Mouse (Mus musculus) G1E (cell line): ENCODE measurements around the gene Trim80. TPM values are rescaled to one million over a fixed set of nuclear protein-coding genes. Genes with fewer than 3 reads are reported as not detected.

Experiments used
- ATAC-seq: 2 replicates; pipeline ENCODE4 v1.8.0; 2016; ENCODE audit warnings: mild to moderate bottlenecking; ENCODE audit not compliant: insufficient number of reproducible peaks, poor library complexity, low FRiP score, severe bottlenecking; ENCODE audit errors: extremely low read depth
- DNase-seq: peaks from one replicate; pipeline ENCODE4 v3.0.0; 2012; ENCODE audit warnings: low spot score
- H3K27me3 ChIP-seq: 2 replicates; pipeline ENCODE4 v1.6.1; 2012; ENCODE audit warnings: mild to moderate bottlenecking, low read length, inconsistent platforms; ENCODE audit not compliant: insufficient read depth
- H3K36me3 ChIP-seq: replicated peaks from 2 replicates; pipeline ENCODE3; 2012; ENCODE audit warnings: mild to moderate bottlenecking, inconsistent platforms
- H3K4me1 ChIP-seq: 2 replicates; pipeline ENCODE4 v1.6.1; 2012; ENCODE audit warnings: low read depth, low read length, inconsistent platforms, mixed read lengths; ENCODE audit not compliant: insufficient read depth
- H3K4me3 ChIP-seq: 2 replicates; pipeline ENCODE4 v1.5.1; 2012; ENCODE audit warnings: low read depth, mild to moderate bottlenecking, inconsistent platforms, low read length, moderate library complexity, mixed read lengths
- H3K9me3 ChIP-seq: replicated peaks from 2 replicates; pipeline ENCODE4 v1.6.1; 2012; ENCODE audit warnings: inconsistent platforms
- CTCF ChIP-seq: IDR thresholded peaks from 2 replicates; pipeline ENCODE4 v1.5.1; 2012; ENCODE audit warnings: low read depth, low read length, inconsistent platforms, mixed read lengths
- GATA1 ChIP-seq: IDR thresholded peaks from 2 replicates; pipeline ENCODE4 v1.6.1; 2012; ENCODE audit warnings: borderline replicate concordance, low read length, inconsistent platforms, mixed read lengths
- GATA2 ChIP-seq: IDR thresholded peaks from 2 replicates; pipeline ENCODE4 v1.6.1; 2012; ENCODE audit warnings: low read depth, low read length, inconsistent platforms, borderline replicate concordance
- POLR2AphosphoS5 ChIP-seq: IDR thresholded peaks from 2 replicates; pipeline ENCODE4 v1.6.1; 2012; ENCODE audit warnings: low read depth, low read length, inconsistent platforms; ENCODE audit not compliant: insufficient replicate concordance
- TAL1 ChIP-seq: conservative IDR thresholded peaks from 2 replicates; pipeline ENCODE4 v1.6.1; 2012; ENCODE audit warnings: low read depth, low read length, inconsistent platforms, mixed read lengths
- polyA plus RNA-seq: library from polyadenylated mRNA; stranded (reverse); fragments of >175 nt; gene quantifications from 2 replicates; pipeline ENCODE4 v1.2.3, GENCODE M21; 2012
- total RNA-seq, 2 experiments: library from RNA; stranded (forward) in 1 of 2; stranded (reverse) in 1 of 2; fragments of 200-1000 nt in 1 of 2; fragments of >200 nt in 1 of 2; fragmentation: Nextera tagmentation in 1 of 2; gene quantifications; 2 replicates each; pipeline ENCODE4 v1.2.3; 2014 to 2017

Trim80 gene
- total and polyA plus RNA-seq, 3 experiments: not detected

DNA sequence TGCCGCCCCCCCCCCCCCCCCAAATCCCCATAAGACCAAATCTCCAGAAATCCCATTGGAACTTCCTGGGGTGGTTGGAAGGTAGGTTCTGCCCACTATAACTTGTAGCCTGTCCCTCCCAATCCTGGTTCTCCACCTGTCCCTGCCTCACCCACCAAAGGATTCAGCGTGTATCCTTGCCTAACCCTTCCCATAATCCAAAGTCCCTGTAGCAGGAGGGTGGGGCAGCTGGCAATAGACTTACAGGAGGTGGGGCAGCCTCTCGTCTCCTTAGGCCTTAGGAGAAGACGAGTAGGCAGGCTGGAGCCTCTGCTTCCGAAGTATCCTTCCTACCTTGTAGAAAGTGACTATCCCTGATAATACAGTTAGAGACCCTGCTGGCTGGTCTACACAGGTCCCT is 15.8 kb downstream of the Trim80 start:
- no peak for DNase-seq
- Histone ChIP-seq H3K27me3 (peaks cover 14% of the 10 kb centered on the region), H3K4me1 (no peaks in the 10 kb centered on the region), H3K9me3 (no peaks in the 10 kb centered on the region; the same call in 1 of the 2 replicates), H3K36me3 (no peaks in the 10 kb centered on the region), H3K4me3 (no peak overlapping the region)
- no peak for TF ChIP-seq GATA1
- no peak for TF ChIP-seq TAL1
- no peak for TF ChIP-seq CTCF
- TF ChIP-seq POLR2AphosphoS5: no peak
- TF ChIP-seq GATA2: no peak
- ATAC-seq: no peak

- TF ChIP-seq TAL1: no peak
- no peak for TF ChIP-seq POLR2AphosphoS5
- no peak for TF ChIP-seq GATA2
- TF ChIP-seq GATA1: no peak
- no peak for TF ChIP-seq CTCF
- no peak for ATAC-seq
Measured at GRCm38 (mm10) chr11:115457405-115457804, 17.1 kb downstream of the Trim80 start.

GRCm38 (mm10) chr11:115460976-115461375 is 20.6 kb downstream of the Trim80 start:
- Histone ChIP-seq H3K27me3 (peaks cover 40% of the 10 kb centered on the region), H3K9me3 (no peaks in the 10 kb centered on the region), H3K4me3 (no peak overlapping the region), H3K36me3 (no peaks in the 10 kb centered on the region), H3K4me1 (no peaks in the 10 kb centered on the region)
- no peak for DNase-seq
- no peak for ATAC-seq
- TF ChIP-seq GATA1 (no peak), CTCF (no peak), GATA2 (no peak), TAL1 (no peak), POLR2AphosphoS5 (no peak)

More at GRCm38 (mm10) chr11:115457405-115457804, 17.1 kb downstream of the Trim80 start:
- H3K4me1 ChIP-seq: no peaks in the 10 kb centered on the region
- no peaks in the 10 kb centered on the region; the same call in 1 of the 2 replicates for H3K9me3 ChIP-seq
- H3K4me3 ChIP-seq: no peak overlapping the region
- peaks cover 21% of the 10 kb centered on the region for H3K27me3 ChIP-seq
- H3K36me3 ChIP-seq: no peaks in the 10 kb centered on the region
- DNase-seq: no peak

- ATAC-seq (no peak), DNase-seq (no peak)
- TF ChIP-seq GATA1 (no peak), CTCF (no peak), GATA2 (no peak), TAL1 (no peak), POLR2AphosphoS5 (no peak)
Measured at GRCm38 (mm10) chr11:115461846-115462242, 21.5 kb downstream of the Trim80 start.

DNA sequence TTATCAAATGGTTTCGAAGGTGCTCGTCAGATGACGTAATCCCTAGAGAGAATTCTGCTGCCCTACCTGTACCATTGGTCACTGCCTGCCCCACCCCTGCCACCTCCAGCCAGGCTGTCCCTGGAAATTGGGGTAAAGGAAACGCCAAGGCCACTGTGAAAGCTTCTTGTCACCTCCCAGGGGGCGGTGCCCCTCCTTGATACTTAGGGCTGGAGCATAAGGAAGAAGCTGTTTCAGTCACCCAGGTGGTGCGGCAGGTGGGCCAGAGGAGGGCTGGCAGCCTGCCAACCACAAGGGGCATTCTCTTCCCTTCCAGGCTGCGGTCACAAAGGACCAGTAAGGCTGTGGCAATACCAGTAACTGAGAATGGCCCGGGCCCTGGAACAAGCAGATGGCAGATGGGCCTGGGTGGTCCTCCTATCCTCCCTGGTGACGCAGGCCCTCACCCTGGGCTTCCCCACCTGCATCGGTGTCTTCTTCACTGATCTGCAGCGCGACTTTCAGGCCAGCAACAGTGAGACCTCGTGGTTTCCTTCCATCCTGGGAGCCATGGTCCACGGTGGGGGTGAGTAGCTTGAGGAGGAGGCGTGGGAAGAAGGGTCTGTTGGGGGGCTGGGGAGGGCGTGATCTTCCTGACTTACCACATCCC is 22.0 kb downstream of the Trim80 start, which contains the start of gene Slc16a5:
Gene Slc16a5, plus strand, starts transcription at position 232 of the 649 bp plus-strand sequence.
- ATAC-seq: no peak

More at GRCm38 (mm10) chr11:115461846-115462242, 21.5 kb downstream of the Trim80 start:
- Histone ChIP-seq H3K4me1 (no peaks in the 10 kb centered on the region), H3K27me3 (peaks cover 47% of the 10 kb centered on the region), H3K9me3 (no peaks in the 10 kb centered on the region), H3K36me3 (no peaks in the 10 kb centered on the region), H3K4me3 (no peak overlapping the region)

GRCm38 (mm10) chr11:115463397-115463796 is 23.1 kb downstream of the Trim80 start:
- TF ChIP-seq CTCF (no peak), TAL1 (no peak)
- Histone ChIP-seq H3K27me3 (peaks cover 55% of the 10 kb centered on the region), H3K36me3 (no peaks in the 10 kb centered on the region), H3K9me3 (no peaks in the 10 kb centered on the region), H3K4me3 (no peak overlapping the region), H3K4me1 (peaks cover 4% of the 10 kb centered on the region; the same call in 1 of the 2 replicates)
- ATAC-seq (no peak), DNase-seq (no peak)

More for the DNA sequence above, 22.0 kb downstream of the Trim80 start, which contains the start of gene Slc16a5:
- H3K36me3 ChIP-seq: no peaks in the 10 kb centered on the region
- peaks cover 2% of the 10 kb centered on the region; the same call in 1 of the 2 replicates for H3K4me1 ChIP-seq
- H3K27me3 ChIP-seq: peaks cover 51% of the 10 kb centered on the region
- no peak for DNase-seq
- TF ChIP-seq TAL1 (no peak), GATA1 (no peak), GATA2 (no peak), POLR2AphosphoS5 (no peak), CTCF (no peak)
- H3K4me3 ChIP-seq: no peak within 1 kb of the TSS
- no peaks in the 10 kb centered on the region for H3K9me3 ChIP-seq

GRCm38 (mm10) chr11:115464851-115465250 is 24.5 kb downstream of the Trim80 start:
- no peak overlapping the region for H3K4me3 ChIP-seq
- H3K27me3 ChIP-seq: peaks cover 60% of the 10 kb centered on the region
- no peaks in the 10 kb centered on the region for H3K36me3 ChIP-seq
- no peaks in the 10 kb centered on the region for H3K9me3 ChIP-seq
- TF ChIP-seq GATA1 (no peak), TAL1 (no peak)
- peaks cover 4% of the 10 kb centered on the region; the same call in 1 of the 2 replicates for H3K4me1 ChIP-seq
- no peak for DNase-seq
- ATAC-seq: no peak
